Comparison of ENCODE assay signal across 22 mouse cellular contexts in genomic region chr3:63638572-63638971, GRCm38 (mm10).
DNase-seq lines count a peak whose midpoint lies in the region; ATAC-seq lines count a peak whose summit lies in the region.
"Had no signal": no experiment of that assay in that cellular context is flagged by ENCODE, and none has a peak within 500 bp of the region (broad histone marks: within the 10 kb centered on the region; RNA-seq: fewer than 3 reads in every experiment).

No protein-coding gene starts in this region.

- H3K9ac ChIP-seq in forebrain, embryonic 13.5 days = no peak overlapping the region
- no peak overlapping the region for H3K9ac ChIP-seq in forebrain, embryonic 12.5 days
- H3K9ac ChIP-seq in midbrain, embryonic 13.5 days (replicated peaks) = no peak overlapping the region
- H3K9ac ChIP-seq in neural tube, embryonic 12.5 days = no peak overlapping the region
- H3K9ac ChIP-seq: forebrain, postnatal 0 days; heart, embryonic 15.5 days; hindbrain, embryonic 15.5 days had no signal

- ATAC-seq in forebrain, embryonic 13.5 days = 0 out of 2 replicates have a peak, but pooled peaks have one; percentile 27
- ATAC-seq in forebrain, embryonic 12.5 days (ENCODE audit: low FRiP score) = no peak
- peak; percentile 73 for ATAC-seq in midbrain, embryonic 13.5 days
- 0 out of 2 replicates have a peak, but pooled peaks have one; percentile 50 for ATAC-seq in neural tube, embryonic 12.5 days (ENCODE audit: low FRiP score, low read depth)
- ATAC-seq: activated CD4-positive, CD25-positive, alpha-beta regulatory T cell, adult 4 months; forebrain, postnatal 0 days; Patski had no signal

- H3K4me2 ChIP-seq in forebrain, embryonic 13.5 days = no peak overlapping the region
- no peak overlapping the region for H3K4me2 ChIP-seq in forebrain, embryonic 12.5 days
- no peak overlapping the region for H3K4me2 ChIP-seq in midbrain, embryonic 13.5 days (replicated peaks)
- H3K4me2 ChIP-seq in neural tube, embryonic 12.5 days (replicated peaks) = no peak overlapping the region
- H3K4me2 ChIP-seq: heart, embryonic 11.5 days; heart, embryonic 15.5 days; hindbrain, embryonic 15.5 days had no signal

- 29% methylated on average over 2 of the region's 2 CpGs for WGBS in forebrain, embryonic 13.5 days
- WGBS in forebrain, embryonic 12.5 days = 34% methylated on average over 2 of the region's 2 CpGs
- 29% methylated on average over 2 of the region's 2 CpGs for WGBS in midbrain, embryonic 13.5 days
- whole genome bisulfite sequencing in midbrain, embryonic 10.5 days = 37% methylated on average over 2 of the region's 2 CpGs
- 58% methylated on average over 2 of the region's 2 CpGs for WGBS in neural tube, embryonic 12.5 days

- no peak overlapping the region for H3K27ac ChIP-seq in forebrain, embryonic 13.5 days
- no peak overlapping the region for H3K27ac ChIP-seq in forebrain, embryonic 12.5 days
- no peak overlapping the region for H3K27ac ChIP-seq in midbrain, embryonic 13.5 days
- no peak overlapping the region for H3K27ac ChIP-seq in midbrain, embryonic 10.5 days (replicated peaks)
- no peak overlapping the region for H3K27ac ChIP-seq in neural tube, embryonic 12.5 days
- H3K27ac ChIP-seq: heart, adult 2 months; heart, embryonic 15.5 days; hindbrain, embryonic 10.5 days; hindbrain, embryonic 15.5 days had no signal

- DNase-seq in midbrain, embryonic 10.5 days (ENCODE audit: low spot score) = no peak
- DNase-seq in thymus, postnatal 36 days = no peak
- DNase-seq in right cerebral cortex, postnatal 25 days = no peak
- DNase-seq: adrenal gland, postnatal 14 days; cerebellum, adult 11-12 months; cerebellum, adult 9-10 months; cerebellum, postnatal 25 days; forebrain, postnatal 0 days; gastrocnemius, postnatal 14 days; heart, adult 2 months; heart, postnatal 14 days had no signal

- no peaks in the 10 kb centered on the region for H3K9me3 ChIP-seq in forebrain, embryonic 13.5 days (replicated peaks)
- H3K9me3 ChIP-seq in forebrain, embryonic 12.5 days = no peaks in the 10 kb centered on the region
- H3K9me3 ChIP-seq in midbrain, embryonic 13.5 days = no peaks in the 10 kb centered on the region
- H3K9me3 ChIP-seq in midbrain, embryonic 10.5 days (replicated peaks) = no peaks in the 10 kb centered on the region
- no peaks in the 10 kb centered on the region for H3K9me3 ChIP-seq in neural tube, embryonic 12.5 days
- H3K9me3 ChIP-seq: heart, embryonic 15.5 days; hindbrain, embryonic 10.5 days; hindbrain, embryonic 15.5 days had no signal

- H3K27me3 ChIP-seq in forebrain, embryonic 13.5 days = no peaks in the 10 kb centered on the region
- no peaks in the 10 kb centered on the region for H3K27me3 ChIP-seq in forebrain, embryonic 12.5 days
- H3K27me3 ChIP-seq in midbrain, embryonic 13.5 days = no peaks in the 10 kb centered on the region
- no peaks in the 10 kb centered on the region for H3K27me3 ChIP-seq in midbrain, embryonic 10.5 days (ENCODE audit: low read depth, poor library complexity, severe bottlenecking)
- no peaks in the 10 kb centered on the region for H3K27me3 ChIP-seq in neural tube, embryonic 12.5 days (replicated peaks)
- H3K27me3 ChIP-seq: CH12.LX; heart, embryonic 15.5 days; hindbrain, embryonic 15.5 days; Patski had no signal

- no peaks in the 10 kb centered on the region for H3K36me3 ChIP-seq in forebrain, embryonic 13.5 days (ENCODE audit: poor library complexity, severe bottlenecking)
- H3K36me3 ChIP-seq in forebrain, embryonic 12.5 days (replicated peaks) = no peaks in the 10 kb centered on the region
- no peaks in the 10 kb centered on the region for H3K36me3 ChIP-seq in midbrain, embryonic 13.5 days
- no peaks in the 10 kb centered on the region for H3K36me3 ChIP-seq in midbrain, embryonic 10.5 days
- H3K36me3 ChIP-seq in neural tube, embryonic 12.5 days = no peaks in the 10 kb centered on the region
- H3K36me3 ChIP-seq: heart, embryonic 15.5 days; hindbrain, embryonic 10.5 days; hindbrain, embryonic 15.5 days had no signal

- no peak overlapping the region for H3K4me3 ChIP-seq in forebrain, embryonic 13.5 days
- no peak overlapping the region for H3K4me3 ChIP-seq in forebrain, embryonic 12.5 days (replicated peaks)
- no peak overlapping the region for H3K4me3 ChIP-seq in midbrain, embryonic 13.5 days (replicated peaks)
- no peak overlapping the region for H3K4me3 ChIP-seq in midbrain, embryonic 10.5 days
- no peak overlapping the region for H3K4me3 ChIP-seq in neural tube, embryonic 12.5 days
- H3K4me3 ChIP-seq: heart, adult 2 months; heart, embryonic 15.5 days; hindbrain, embryonic 10.5 days; hindbrain, embryonic 15.5 days had no signal

- no peaks in the 10 kb centered on the region for H3K4me1 ChIP-seq in forebrain, embryonic 13.5 days
- no peaks in the 10 kb centered on the region for H3K4me1 ChIP-seq in forebrain, embryonic 12.5 days
- 0 out of 2 replicates have a peak, but pooled peaks cover 3% of the 10 kb centered on the region for H3K4me1 ChIP-seq in midbrain, embryonic 13.5 days (replicated peaks)
- no peaks in the 10 kb centered on the region for H3K4me1 ChIP-seq in midbrain, embryonic 10.5 days
- no peaks in the 10 kb centered on the region for H3K4me1 ChIP-seq in neural tube, embryonic 12.5 days
- H3K4me1 ChIP-seq: heart, embryonic 15.5 days; hindbrain, embryonic 10.5 days; hindbrain, embryonic 15.5 days had no signal
